Mouse (Mus musculus): ENCODE measurements around the gene Syne2.
"Not testable (repeated sequence)": the region's sequence is repeated elsewhere in the genome, so short reads cannot be mapped to it uniquely, and the experiment has no call there.

The Syne2 gene

GRCm38 (mm10) chr12:75817959-75818452, at the start of gene Syne2:
Gene Syne2 (plus strand): TSS chr12:75818134.
- DNase-seq (ENCODE audit: low spot score in 2 of 2), result peak; percentile 70 to 85

- no peak for DNase-seq (ENCODE audit: low spot score in 2 of 2)
Observed at GRCm38 (mm10) chr12:75771410-75771809, 46.5 kb upstream of the Syne2 start.

- peak; percentile 61 to 84 for DNase-seq (ENCODE audit: low spot score in 2 of 2)
Observed at GRCm38 (mm10) chr12:75772424-75773034, 45.4 kb upstream of the Syne2 start.

- DNase-seq (ENCODE audit: low spot score in 2 of 2), result no peak
Observed at GRCm38 (mm10) chr12:75781445-75781844, 36.5 kb upstream of the Syne2 start.

GRCm38 (mm10) chr12:75781995-75782394, 35.9 kb upstream of the Syne2 start:
- DNase-seq (ENCODE audit: low spot score in 2 of 2), result no peak

GRCm38 (mm10) chr12:75784271-75784751, 33.6 kb upstream of the Syne2 start:
- DNase-seq (ENCODE audit: low spot score in 2 of 2), result no peak

- not testable (repeated sequence) for DNase-seq (ENCODE audit: low spot score in 2 of 2)
Observed at GRCm38 (mm10) chr12:75786681-75787080, 31.3 kb upstream of the Syne2 start.

GRCm38 (mm10) chr12:75789451-75789850, 28.5 kb upstream of the Syne2 start:
- DNase-seq (ENCODE audit: low spot score in 2 of 2), result no peak

GRCm38 (mm10) chr12:75794527-75794926, 23.4 kb upstream of the Syne2 start:
- DNase-seq (ENCODE audit: low spot score in 2 of 2), result no peak

- no peak for DNase-seq (ENCODE audit: low spot score in 2 of 2)
Observed at GRCm38 (mm10) chr12:75796510-75796909, 21.4 kb upstream of the Syne2 start.

GRCm38 (mm10) chr12:75806281-75806680, 11.7 kb upstream of the Syne2 start:
- DNase-seq (ENCODE audit: low spot score in 2 of 2), result no peak

GRCm38 (mm10) chr12:75813766-75814165, 4.2 kb upstream of the Syne2 start:
- DNase-seq (ENCODE audit: low spot score in 2 of 2), result no peak

- DNase-seq (ENCODE audit: low spot score in 2 of 2), result no peak
Observed at GRCm38 (mm10) chr12:75814551-75814950, 3.4 kb upstream of the Syne2 start.

- DNase-seq (ENCODE audit: low spot score in 2 of 2), result no peak
Observed at GRCm38 (mm10) chr12:75816981-75817856, 715 bp upstream of the Syne2 start.

- DNase-seq (ENCODE audit: low spot score in 2 of 2), result peak; percentile 37 to 74
Observed at GRCm38 (mm10) chr12:75818453-75819434, 810 bp downstream of the Syne2 start.

GRCm38 (mm10) chr12:75819481-75819880, 1.5 kb downstream of the Syne2 start:
- DNase-seq (ENCODE audit: low spot score in 2 of 2), result no peak

- DNase-seq (ENCODE audit: low spot score in 2 of 2), result no peak
Observed at GRCm38 (mm10) chr12:75820216-75820615, 2.3 kb downstream of the Syne2 start.

GRCm38 (mm10) chr12:75822122-75822521, 4.2 kb downstream of the Syne2 start:
- DNase-seq (ENCODE audit: low spot score in 2 of 2), result no peak

GRCm38 (mm10) chr12:75823475-75823874, 5.5 kb downstream of the Syne2 start:
- no peak for DNase-seq (ENCODE audit: low spot score in 2 of 2)

- DNase-seq (ENCODE audit: low spot score in 2 of 2), result no peak
Observed at GRCm38 (mm10) chr12:75825458-75825857, 7.5 kb downstream of the Syne2 start.

- no peak for DNase-seq (ENCODE audit: low spot score in 2 of 2)
Observed at GRCm38 (mm10) chr12:75826699-75827353, 8.9 kb downstream of the Syne2 start.
